Mouse (Mus musculus) adrenal gland, adult 18-20 months (tissue): ENCODE measurements around the gene Errfi1. TPM values are rescaled to one million over a fixed set of nuclear protein-coding genes. Genes with fewer than 3 reads are reported as not detected.
A peak's percentile ranks its signal among the peaks of the same experiment; 100 is the strongest.

Source experiments
- DNase-seq, 2 experiments: peaks; one replicate each; pipeline ENCODE4 v3.0.0; 2021 to 2022; ENCODE audit warnings: low spot score in 2 of 2
- total RNA-seq, 2 experiments: library from RNA; stranded (reverse); gene quantifications; 1 replicate in 1 of 2; 2 replicates in 1 of 2; pipeline ENCODE4 v1.2.3; 2021

Errfi1 gene
- total RNA-seq, 2 experiments from 2014 or later, result 40.7 to 53.5 TPM

DNA sequence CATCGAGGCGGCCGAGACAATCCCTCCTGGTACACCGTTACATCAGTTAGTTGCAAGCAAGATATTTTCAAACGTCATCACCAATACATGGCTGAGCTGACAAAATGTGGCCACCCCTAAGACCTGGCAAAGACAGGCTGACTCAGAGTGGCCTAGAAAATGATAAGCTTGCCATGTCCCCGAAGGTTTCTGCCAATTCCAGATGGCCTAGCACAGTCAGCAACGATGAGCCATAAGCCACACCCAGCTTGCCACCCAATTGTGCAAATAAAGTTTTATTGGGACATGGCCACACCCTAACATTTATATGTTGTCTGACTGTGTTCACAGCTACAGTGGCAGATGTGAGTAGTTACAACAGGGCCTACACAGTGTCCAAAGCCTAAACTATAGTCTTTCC lies 10.5 kb upstream of the Errfi1 start:
- no peak for DNase-seq

DNA sequence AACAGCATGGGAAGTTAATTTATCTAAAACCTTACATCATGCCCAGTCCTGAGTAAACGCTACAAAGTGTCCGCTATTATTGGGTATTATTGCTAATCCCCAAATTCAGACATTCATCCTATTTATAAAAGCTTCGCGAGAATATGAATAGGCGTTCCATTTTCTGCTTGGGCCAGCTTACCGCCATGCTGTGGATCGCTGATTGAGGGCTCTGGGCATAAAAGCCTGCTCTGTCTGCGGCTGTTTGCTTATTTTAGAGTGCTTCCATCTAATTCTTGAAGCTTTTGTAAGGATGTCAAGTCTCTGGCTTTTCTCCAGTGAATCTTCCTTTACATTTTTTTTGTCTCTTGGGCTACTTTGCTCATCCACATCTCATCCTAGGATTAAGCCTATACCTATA lies 7.4 kb upstream of the Errfi1 start:
- no peak for DNase-seq

DNA sequence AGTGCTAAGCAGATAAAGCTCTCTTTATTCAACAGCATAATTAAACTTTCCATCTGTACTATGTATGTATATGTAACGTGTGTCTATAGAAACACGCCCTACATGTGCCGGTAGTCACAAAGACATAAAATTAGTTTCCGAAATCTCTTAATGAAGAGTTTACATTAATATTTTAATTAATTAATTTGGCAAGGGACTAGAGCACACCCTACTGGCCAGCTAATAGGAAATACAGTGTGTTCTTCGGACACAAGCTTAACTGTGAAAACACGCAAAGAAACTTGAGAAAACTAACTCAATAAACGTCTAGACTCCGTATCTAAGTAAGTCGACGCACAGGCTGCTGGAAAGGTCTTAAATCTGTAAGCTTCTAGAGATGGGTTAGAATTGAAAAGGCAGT lies 3.8 kb upstream of the Errfi1 start:
- DNase-seq, result no peak

DNA sequence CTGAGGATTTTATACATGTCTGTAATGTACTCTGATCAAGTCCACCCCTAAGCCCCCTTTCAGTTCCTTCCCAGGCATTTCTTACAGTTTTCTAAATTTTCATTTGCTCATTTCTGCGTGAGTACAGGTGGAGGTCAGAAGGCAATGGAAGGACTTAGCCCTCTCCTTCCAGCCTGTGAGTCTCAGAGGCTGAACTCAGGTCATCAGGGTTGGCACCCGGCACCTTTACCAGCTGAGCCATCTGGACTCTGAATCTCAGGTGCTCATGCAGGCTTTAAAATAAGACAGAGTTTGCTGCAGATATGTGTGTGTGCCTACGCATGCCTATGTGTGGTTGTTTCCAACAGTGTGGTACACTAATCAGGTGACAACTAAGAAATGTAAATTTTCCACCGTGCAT lies 2.8 kb upstream of the Errfi1 start:
- no peak for DNase-seq

DNA sequence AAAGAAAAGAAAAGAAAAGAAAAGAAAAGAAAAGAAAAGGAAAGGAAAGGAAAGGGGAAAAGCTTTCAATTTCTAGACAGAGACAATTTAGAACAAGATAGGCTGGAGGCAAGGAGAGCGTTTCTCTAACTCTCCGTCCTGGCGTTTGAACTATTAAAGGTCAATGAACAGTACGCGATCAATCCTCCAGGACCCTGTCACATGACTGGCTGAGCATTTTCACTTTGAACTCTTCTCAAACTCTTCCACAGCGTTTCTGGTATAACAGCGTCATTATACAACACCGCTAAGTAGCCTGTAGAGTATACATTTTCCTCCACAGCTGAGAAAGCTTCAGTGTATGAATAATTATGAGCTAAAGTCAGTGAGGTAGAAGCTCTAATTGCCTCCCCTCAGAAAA lies 1.7 kb upstream of the Errfi1 start:
- DNase-seq, result no peak

DNA sequence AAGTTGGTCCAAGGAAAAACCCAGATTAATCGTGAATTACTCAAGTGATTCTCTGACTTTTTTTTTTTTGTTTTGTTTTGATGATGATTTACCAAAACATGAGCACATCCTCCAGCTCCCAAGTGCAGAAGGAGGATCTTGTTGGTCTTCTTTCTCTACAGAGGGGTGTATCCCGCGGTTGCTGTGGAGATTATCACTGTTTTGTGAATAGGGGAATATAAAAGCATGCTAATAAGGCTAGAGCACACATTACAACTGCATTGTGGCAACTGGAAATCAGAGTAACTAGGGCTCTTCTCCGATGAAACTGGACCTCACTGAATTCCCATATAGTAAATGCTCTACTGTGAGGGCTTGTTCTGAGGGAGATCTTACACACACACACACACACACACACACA lies 1.2 kb upstream of the Errfi1 start:
- no peak for DNase-seq

DNA sequence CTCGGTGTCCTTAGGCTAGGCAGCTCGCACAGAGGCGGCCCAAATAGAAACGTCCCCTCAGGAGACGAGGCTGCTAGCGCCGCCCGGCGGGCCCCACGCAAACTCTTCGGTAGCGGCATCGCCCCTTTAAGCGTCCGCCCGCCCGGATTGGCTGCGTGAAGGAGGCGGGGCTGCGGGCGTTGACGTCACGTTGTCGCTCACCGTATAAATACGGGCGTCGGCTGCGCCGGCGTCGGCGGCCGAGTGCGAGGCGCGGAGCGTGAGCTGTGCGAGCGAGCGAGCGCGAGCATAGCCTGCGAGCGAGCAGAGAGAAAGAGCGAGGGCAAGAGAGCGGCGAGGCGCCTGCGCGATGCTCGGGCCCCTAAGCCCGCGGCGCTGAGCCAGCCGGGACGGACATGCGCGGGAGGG lies 1.1 kb downstream of the Errfi1 start:
- peak; percentile 97 to 99 for DNase-seq

DNA sequence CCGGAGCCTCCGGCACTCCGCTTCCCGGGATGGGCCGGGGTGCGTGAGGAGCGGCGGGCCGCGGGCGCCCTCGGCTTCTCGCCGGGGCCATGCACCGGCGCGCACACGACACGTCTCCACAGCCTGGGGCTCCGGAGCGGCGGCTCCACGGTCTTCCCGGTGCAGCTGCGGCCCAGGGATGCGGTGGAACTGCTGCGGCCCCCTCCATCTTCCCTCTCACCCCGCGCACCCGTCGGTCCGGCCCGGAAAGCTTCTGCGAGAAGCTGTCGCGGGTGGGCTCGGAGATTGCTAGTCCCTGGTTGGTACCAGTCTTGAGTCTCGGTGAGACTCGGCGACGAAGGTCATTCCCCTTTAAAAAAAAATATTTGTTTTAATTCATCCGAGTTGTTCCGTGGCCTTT lies 1.6 kb downstream of the Errfi1 start:
- no peak for DNase-seq

DNA sequence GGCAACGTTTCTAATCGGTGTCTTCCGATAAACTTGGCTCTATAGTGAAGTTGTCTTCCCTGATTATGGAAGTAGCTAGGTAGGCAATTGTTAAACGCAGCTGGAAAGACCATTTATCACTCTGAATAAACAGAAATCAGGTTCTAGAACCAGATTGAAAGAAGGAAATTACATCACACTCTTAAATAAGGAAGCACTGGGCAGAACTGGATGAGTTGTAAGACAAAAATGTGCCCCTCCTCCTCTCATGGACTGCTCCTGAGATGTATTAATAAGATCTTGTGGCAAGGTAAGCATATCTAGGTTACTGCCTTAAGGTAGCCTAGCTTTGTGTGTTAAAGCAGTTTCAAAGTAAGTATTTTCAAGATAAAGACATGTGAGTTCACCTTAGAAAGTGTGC lies 6.8 kb downstream of the Errfi1 start:
- no peak for DNase-seq

DNA sequence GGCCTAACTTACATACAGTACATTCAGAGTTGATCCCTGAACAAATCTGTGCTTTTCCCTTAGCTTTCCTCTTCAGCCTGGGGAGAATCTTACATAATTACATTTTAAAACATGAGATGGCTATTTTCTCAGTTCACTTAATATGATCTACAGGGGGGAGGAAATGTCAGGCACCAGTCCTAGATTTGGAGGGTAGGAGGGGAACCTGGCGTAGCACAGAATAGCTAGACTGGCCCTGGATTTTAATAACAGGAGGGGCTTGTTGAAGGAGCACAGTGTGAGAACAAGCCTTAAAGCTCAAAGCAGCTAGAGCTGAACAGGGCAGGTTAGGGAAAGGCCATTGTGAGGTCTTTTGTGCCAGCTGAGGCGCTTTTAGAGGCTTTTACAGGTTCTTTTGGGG lies 7.4 kb downstream of the Errfi1 start:
- no peak for DNase-seq

DNA sequence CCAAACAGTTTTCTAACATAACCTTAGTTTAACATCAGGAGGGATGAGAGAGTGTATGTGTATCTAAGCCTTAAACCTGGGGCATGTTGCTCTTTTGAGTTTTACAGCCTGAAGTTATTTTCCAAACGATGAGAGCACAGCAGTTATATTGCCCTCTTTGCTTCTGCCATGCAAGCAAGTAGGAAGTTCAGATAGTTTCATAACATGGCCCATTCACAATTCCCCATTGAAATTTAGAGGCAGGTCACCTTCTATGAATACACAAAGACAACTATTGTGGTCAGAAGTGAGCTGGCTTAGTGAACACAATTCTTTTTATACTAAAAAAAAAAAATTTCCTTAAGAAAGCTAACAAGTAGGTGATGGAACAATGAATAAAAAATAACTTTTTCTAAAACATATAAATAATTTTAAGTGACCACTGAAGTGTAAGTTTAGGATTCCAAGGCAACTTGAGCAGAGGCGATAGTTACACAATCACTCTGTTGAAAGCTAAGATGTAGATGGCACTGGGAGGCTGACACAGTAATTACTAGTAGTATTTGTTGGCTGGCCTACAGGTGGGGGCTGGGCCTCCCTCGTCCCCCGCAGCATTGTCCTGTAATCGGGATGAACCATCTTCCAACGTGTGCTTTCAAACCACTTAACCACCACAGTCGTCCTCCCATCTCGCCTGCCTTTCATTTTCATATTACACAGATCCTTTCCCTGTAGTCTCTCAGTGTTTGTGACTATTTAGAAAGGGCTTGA lies 9.1 kb downstream of the Errfi1 start:
- no peak for DNase-seq

DNA sequence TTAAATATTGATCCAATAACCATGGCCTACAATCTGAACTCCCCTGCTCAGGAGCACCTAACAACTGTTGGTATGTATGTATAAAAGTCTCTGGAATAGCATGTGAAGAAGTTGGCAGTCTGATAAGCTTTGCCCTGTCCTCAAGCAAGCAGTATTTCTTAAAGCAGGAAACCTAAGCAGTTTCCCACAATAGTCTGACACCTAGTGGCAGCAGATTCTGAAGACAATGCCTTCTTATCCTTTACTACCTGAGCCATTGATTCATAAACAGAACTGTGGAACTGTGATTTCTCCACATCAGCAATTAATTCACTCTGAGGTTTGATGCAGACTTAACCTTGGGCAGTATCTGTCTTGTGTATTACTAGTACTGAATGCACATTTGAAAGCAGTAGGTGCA lies 11.7 kb downstream of the Errfi1 start:
- DNase-seq, result no peak

DNA sequence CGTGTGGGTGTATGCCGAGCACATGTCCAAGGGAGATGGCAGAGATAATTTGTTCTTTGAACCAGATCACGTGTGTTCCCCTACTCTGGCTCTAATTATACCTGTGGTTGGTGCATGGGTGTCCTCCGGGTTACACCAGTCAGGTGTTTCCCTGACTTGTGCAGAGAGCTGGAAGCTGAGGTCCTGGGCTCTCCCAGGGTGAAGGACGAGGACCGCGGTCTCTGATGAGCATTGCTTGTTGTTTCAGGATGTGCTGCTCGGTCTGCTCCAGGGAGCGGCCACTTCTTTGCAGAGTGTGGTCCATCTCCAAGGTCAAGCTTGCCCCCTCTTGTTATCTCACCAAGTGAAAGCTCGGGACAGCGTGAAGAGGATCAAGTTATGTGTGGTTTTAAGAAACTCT lies 12.3 kb downstream of the Errfi1 start:
- no peak for DNase-seq

DNA sequence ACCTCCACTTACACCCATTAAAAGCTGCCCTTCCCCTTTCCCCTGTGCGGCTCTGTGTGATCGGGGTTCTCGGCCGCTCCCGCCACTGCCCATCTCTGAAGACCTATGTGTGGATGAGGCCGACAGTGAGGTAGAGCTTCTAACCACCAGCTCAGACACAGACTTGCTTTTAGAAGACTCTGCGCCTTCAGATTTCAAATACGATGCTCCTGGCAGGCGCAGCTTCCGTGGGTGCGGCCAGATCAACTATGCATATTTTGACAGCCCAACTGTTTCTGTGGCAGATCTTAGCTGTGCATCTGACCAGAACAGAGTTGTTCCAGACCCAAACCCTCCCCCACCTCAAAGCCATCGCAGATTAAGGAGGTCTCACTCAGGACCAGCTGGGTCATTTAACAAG lies 12.8 kb downstream of the Errfi1 start:
- no peak for DNase-seq

DNA sequence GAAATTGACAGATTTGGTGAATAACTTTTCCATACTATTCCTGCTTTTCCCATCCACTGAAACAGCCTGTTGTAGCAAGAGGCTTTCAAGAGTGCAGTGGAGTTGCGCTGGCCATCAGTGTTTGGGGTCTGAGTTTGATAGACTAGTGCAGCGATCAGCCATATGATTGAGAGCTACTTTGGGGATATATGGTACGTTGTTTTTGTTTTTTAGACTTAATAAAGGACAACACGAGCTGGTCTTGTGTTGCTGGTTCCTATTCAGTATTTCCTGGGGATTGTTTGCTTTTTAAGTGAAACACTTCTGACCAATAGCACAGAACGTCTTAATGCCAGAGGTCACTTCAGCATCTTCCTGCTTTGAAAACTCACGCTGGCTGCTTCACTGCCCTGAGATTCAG lies 14.4 kb downstream of the Errfi1 start:
- no peak for DNase-seq

DNA sequence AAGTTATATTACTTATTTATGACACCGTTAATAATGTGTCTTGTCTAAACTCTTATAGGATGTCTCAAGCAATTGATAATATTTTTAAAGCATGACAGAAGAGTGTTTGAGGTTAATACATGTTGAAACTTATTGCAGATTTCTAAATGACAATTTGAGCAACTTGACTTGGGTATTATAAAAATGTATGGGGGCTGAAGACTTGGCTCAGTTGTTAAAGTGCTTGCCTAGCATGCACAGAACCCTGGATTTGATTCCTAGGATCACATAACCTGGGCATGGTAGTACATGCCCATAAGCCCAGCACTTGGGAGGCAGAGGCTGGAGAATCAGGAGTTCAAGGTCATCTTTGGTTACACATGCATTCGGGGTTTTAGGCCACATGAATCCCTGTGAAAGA lies 15.1 kb downstream of the Errfi1 start:
- no peak for DNase-seq

DNA sequence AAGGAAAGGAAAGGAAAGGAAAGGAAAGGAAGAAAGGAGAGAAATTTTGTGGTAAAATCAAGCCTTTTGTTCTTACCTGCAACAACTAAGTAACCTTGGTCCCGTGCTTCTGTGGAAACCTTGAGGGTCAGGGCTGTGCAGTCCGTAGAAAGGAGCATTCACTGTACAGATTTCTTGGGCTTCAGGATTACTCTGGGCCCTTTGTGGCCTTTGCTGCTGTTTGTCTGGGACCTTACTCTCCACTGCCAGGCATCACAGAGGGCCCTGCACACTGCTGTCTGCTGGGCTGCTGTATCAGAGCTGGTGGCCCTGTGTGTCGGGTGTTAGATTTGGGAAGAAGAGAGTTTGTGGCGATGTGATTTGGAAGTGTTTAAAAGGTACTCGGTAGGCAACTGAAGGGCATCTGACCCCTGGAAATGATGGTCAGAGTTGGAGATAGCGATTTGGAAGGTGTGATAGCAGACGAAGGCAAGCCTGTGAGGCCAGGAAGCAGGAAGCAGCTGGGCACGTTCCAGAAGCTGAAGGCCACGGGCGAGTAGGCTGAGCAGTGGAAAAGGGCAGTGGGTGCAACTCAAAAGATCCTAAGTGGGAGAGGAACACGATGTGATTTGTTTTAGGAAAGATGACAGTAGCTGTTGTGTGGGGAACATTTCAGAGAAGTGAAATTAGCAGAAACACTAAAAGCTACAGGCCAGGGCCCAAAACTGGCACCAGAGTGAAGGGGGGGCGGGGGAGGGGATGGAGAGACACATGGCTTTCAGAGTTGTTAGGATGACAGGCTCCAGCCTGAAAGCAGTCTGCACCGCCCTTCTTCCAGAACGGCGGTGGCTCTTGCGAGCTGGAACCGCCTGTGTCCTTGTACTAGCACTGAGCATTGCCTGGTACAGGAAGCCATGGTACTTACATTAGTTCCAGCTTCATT lies 15.8 kb downstream of the Errfi1 start:
- DNase-seq, result peak; percentile 44 to 47

DNA sequence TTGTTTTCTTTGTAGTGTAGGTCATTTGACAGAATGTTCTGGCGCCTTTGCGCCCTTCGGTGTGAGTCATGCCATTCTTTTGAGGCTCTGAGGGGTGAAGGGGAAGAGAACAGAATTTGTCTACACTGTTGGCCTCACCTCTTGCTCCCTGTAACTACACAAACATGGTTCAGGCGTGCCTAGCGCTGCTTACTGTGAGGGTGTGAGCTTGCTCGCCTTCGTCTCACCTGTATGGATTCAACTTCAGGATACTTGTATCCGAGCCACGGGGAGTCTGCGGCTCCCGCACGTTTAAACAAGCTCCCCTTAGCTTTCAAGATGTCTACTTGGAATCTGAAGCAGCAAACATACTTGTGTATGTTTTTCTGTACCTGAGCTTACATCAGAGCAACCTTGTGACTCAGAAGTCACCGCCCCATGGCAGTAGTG lies 17.3 kb downstream of the Errfi1 start:
- DNase-seq, result peak in 1 of 2 experiments; percentile 15

DNA sequence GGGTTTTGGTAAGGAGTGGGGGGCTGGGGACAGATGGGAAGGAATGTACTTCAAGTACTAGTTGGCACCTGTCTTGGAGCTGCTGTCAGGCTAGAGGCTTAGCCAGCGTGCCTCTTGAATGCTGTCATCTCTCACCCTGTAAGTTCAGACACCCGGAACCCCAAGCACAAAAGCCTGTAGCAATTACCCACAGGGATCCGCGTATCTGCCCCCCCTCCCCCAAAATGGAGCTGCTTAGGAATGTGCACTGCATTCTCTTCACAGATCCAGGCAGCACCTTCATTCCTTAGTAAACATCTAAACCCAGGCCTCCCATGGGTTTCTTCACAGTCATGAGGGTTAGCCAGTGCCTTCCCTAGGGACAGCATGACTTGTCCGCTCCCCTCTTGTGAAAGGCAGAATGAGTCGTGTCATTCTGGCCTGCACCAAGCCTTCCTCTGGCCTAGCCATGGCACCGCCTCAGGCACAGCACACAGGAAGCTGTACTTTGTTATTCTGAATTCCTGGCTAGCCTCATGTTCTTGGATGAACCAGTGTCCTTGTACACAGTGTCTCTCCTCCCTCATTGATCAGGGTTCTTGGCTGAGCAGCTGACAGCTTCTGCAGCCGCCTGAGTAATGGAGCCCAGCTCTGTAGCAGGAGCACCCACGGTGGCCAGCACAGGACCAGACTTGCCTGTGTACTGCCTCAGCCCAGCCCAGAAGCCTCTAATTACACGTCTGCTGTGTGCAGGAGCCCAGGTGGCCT lies 17.8 kb downstream of the Errfi1 start:
- peak; percentile 51 to 52 for DNase-seq

DNA sequence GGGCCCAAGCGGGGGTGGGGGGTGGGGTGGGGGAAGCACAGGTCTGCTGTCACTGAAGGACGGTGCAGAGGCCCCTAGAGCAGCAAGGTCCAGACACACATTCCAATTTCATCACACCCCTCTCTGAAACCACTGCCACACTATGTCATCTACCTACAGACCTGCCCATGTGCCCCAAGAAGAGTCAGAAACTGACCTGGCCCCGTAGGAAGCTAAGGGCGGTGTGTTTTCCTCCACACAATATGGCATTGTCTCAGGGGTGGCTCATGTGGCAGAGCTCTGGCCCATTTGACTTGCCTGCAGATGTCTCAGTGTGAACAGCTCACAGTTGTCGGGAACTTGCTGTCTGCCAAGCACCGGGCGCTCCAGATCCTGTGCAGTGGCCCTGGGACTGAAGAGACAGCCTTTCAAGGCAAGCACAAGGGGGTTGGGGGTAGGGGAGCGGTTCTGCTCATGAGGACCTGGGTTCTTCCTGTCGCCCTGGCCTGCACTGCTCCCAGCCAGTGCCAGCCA lies 18.5 kb downstream of the Errfi1 start:
- peak; percentile 36 to 39 for DNase-seq

DNA sequence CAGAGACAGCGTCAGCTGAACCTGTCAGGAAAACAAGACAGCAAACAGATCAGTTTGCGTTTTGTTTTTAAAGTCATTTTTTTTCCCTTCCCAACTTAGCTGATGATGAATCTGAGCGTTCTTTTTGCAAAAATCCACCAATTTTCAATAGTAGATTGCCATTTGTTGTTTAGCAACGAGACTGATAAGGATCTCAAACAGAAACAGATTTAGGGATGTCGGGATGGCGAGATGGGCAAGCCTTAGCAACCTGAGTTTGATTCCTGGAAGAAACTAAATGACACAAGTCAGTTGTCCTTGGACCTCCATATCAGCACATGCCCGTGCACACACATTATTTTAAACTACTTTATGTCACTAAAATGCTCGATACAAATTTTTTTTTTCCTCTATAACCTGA lies 19.0 kb downstream of the Errfi1 start:
- no peak for DNase-seq
